Mouse (Mus musculus): ENCODE data around the gene Rps12-ps3.
A peak's percentile ranks its signal among the peaks of the same experiment; 100 is the strongest.

DNA sequence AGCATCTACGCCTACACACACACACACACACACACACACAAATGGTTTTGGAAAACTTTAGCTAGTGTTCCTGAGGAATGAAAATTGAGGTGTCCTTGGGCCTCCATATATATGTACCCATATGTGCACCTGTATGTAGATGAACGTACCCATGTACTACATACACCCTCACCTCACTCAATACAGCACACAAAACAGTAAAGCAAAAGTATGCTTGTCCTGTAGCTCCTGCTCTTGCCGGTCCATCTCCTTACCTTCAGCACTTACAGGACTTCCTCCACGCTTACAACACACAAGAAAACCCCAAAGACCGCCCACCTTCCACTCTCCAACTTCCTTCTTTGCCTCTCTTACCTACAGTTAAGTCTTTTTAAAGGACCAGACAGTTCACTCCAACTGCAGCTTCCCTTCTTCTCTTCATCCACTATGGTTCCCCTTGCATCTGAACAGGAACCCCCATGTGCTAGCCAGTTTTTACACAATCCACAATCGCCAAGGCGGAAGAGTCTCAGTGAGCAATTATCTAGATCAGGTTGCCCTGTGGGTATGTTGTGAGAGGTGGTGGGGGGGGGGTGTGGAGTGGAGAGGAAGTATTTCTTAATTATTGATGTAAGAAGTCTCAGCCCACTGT is 28.3 kb downstream of the Rps12-ps3 start:
- TF ChIP-seq USF2 (IDR thresholded peaks at IDR 0.05; ENCODE audit: borderline replicate concordance in 1 of 2, insufficient read depth in 1 of 2, low read depth in 1 of 2, low read length in 2 of 2) (no peak), CTCF (IDR thresholded peaks at IDR 0.05 in 2 of 3, conservative IDR thresholded peaks at IDR 0.05 in 1 of 3; ENCODE audit: control insufficient read depth in 1 of 3, insufficient read depth in 1 of 3, low read depth in 2 of 3, low read length in 3 of 3, poor library complexity in 1 of 3, severe bottlenecking in 1 of 3) (no peak), MEF2A (IDR thresholded peaks at IDR 0.05; ENCODE audit: extremely low read depth, insufficient replicate concordance, low read depth, low read length, poor library complexity, severe bottlenecking) (no peak), GATA1 (IDR thresholded peaks at IDR 0.05; ENCODE audit: low read depth, low read length) (no peak), POLR2A (IDR thresholded peaks at IDR 0.05; ENCODE audit: control insufficient read depth in 1 of 2, insufficient read depth in 1 of 2, low read depth in 1 of 2, low read length in 2 of 2, poor library complexity in 1 of 2) (peak; percentile 85 to 99), NRF1 (IDR thresholded peaks at IDR 0.05; ENCODE audit: insufficient read depth, low read depth, low read length, poor library complexity, severe bottlenecking) (no peak), BHLHE40 (IDR thresholded peaks at IDR 0.05; ENCODE audit: borderline replicate concordance, low read depth, low read length) (no peak), ZKSCAN1 (IDR thresholded peaks at IDR 0.05; ENCODE audit: low read depth, low read length) (no peak), EP300 (IDR thresholded peaks at IDR 0.05; ENCODE audit: low read depth in 1 of 2, low read length in 2 of 2) (no peak), MAX (IDR thresholded peaks at IDR 0.05; ENCODE audit: low read length) (no peak), JUND (IDR thresholded peaks at IDR 0.05; ENCODE audit: low read depth, low read length) (no peak), MYC (IDR thresholded peaks at IDR 0.05; ENCODE audit: low read depth, low read length) (no peak), UBTF (IDR thresholded peaks at IDR 0.05; ENCODE audit: borderline replicate concordance, insufficient read depth, low read depth, low read length) (no peak), RCOR1 (IDR thresholded peaks at IDR 0.05; ENCODE audit: low read depth, low read length) (no peak)

All from MEL (cell line).